Mouse (Mus musculus): ENCODE measurements around the gene Fcgr2b.
"Not testable (repeated sequence)": the region's sequence is repeated elsewhere in the genome, so short reads cannot be mapped to it uniquely, and the experiment has no call there.

Fcgr2b gene

DNA sequence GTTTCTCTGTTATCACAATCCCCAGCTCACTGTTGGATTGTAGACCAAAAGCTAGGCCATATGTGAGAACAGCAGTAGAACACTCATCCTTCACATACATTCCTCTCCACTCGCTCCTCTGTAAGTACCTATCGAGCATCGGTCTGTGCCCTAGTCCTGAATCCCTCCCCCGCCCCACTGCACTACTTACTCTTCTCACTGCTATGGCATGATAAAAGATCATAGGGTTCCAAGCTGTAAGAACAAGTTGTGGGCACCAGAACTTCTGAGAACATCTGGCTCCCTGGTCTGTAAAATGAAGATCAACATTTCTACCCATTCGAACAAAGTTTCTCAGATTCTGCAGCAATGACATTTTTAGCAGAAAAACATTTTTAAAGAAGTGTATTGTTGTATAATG, at the start of gene Fcgr2b:
Fcgr2b (minus strand) TSS at position 101 of the 400 bp plus-strand sequence.
- DNase-seq (ENCODE audit: low spot score in 2 of 2), result no peak

DNA sequence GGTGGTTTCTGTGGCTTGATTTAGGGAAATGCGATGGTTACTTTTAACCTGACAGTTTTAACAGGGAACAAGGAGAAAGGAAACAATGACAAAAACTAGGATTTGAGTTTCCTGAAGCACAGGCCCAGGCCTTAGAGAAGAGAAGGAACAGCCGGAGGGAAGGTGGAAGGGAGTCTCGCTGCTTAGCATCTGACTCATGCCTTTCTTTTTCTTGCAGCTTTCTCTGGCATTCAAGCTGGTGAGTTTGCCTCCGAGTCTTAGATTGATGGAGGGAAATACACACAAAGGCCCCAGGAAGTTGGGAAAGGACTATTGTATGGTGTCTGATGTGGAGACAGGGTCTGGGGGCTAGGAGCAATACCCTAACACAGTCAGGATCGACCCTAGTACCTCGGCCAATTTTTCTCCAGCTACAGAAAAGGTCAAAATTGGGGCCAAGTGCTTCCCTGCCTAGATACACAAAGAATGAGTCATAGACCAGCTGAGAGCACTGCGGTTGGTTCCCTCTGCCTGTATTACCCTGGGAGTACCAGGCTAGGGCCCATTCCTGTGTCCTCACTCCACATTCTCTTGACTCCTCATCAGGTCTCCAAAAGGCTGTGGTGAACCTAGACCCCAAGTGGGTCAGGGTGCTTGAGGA, 43.1 kb upstream of the Fcgr2b start:
- DNase-seq (ENCODE audit: low spot score in 2 of 2), result no peak

DNA sequence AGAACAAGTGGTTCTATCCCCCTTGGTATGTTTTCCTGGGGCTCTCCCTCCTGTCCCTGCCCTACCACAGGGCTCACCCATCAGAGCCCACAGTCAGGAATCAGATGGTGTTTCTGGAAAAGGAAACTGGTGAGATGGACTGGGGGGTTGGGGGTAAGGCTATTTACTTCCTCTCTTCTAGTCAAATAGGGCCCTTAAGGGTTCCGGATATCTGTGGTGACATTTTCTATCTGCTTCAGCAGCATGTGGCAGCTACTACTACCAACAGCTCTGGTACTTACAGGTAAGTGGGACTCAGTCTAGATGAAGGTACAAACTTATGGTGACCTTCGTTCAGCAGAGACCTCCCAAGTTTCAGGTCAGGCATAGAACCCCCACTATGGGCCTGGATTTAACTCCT, 42.4 kb upstream of the Fcgr2b start, which contains the start of gene Fcgr4:
Fcgr4 (plus strand) TSS at position 184 of the 400 bp plus-strand sequence.
- no peak for DNase-seq (ENCODE audit: low spot score in 2 of 2)

DNA sequence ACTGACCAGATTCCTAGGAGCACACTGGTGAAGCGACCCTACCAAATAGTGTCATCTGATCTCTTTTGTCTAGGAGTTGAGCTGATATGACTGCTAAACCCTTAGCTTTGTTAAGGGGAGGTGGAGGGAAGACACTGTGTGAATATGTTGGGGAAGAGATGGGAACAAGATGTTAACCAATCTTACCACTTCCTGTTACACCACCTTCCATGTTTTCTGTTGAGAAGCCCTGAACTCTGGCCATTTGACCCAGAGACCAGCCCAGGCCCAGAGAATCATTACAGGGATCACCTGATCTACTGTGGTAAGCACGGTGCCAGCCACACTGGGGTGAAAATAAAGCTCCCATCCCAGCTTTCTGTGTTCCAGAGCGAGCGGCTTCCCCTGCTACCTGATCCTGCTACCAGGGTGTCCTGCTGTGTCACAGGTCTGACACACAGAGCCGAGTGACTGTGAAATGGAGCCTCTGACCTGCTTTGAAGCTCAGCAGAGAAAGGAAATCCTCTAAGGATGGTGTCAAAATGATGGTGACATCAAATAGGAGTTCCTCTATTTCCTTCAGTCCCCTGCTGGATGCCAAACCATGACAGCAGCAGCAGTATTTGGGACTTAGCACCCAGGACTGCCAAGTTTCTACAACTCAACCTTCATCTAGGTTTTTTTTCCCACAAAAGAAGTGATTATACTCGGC, 41.3 kb upstream of the Fcgr2b start:
- no peak for DNase-seq (ENCODE audit: low spot score in 2 of 2)

DNA sequence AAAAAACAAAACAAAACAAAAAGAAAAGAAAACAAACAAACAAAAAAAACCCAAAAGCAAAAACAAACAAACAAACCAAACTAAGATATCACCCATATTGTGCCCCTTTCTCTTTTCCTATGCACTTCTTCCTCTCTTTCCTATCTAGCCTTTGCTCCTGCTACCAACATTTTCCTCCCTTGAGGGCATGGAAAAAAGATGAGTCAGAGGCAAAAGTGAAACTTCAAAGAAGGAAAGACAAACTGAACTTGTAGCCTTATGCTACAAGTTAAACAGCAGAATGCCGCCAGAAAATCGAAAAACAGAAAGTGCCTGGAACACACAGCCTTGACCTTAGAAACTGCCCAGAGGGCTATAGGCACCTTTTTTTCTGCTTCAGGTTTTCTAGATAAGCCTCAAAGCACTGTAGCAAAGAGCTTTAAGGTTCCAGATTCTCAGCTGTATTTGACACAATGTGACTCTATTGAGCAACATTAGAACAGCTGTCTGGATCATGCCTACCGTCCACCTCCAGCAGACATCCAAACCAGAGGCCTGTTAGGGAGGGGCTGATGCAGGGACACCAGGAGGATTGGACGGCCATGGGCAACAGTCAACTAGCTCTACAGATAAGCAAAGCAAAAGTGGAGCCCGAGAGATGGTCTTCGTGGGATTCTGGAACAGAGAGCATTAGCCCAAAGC, 40.5 kb upstream of the Fcgr2b start:
- DNase-seq (ENCODE audit: low spot score in 2 of 2), result no peak

DNA sequence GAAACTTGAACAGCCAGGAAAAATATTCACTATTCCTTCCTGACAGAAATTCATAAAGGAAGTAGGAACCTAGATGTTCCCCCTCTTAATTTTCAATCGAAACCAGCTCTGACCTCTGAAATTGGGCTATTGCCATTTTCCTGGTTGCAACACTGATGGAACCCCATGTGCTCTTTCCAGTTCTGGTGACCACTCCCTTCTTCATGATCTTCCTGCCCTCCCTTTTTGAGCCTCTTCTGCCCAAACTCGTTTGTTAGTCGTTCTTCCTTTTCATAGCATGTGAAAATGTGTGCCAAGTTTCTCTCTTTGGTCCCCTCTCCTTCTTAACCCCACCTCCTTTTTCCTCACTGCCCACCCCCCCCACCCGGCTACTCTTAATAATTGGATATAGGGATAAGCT, 35.4 kb upstream of the Fcgr2b start:
- no peak for DNase-seq (ENCODE audit: low spot score in 2 of 2)

DNA sequence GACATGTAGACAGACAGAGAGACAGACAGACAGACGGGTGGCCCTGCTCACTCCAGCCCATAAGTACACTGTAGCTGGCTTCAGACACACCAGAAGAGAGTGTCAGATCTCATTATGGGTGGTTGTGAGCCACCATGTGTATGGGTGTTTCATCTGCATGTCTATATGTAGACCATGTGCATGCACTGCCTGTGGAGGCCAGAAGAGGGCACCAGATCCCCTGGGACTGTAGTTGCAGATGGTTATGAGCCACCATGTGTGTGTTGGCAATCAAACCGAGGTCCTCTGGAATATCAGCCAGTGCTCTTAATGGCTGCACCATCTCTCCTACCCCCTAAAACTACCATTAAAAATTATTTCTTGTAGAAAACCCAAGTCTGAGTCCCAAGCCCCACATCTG, 30.6 kb upstream of the Fcgr2b start:
- DNase-seq (ENCODE audit: low spot score in 2 of 2), result peak in 1 of 2 experiments; percentile 8

DNA sequence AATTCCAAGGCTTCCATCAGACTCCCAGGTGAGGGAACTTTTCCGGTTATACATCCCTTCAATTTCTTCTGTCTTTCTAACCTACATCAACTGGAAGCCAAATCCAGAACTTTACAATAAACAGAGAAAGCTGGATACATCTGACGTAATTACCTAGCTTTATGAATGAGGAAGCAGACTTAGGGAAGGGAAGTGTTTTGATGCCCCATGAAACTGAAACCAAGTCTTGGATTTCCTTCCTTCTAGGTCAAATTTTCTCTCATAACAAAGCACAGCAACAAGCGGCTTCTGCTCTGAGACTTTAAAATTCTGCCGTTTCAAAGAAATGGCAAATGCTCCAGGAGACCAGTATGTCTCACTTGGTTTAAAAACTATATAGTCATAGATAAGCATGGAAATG, 30.0 kb upstream of the Fcgr2b start:
- DNase-seq (ENCODE audit: low spot score in 2 of 2), result no peak

DNA sequence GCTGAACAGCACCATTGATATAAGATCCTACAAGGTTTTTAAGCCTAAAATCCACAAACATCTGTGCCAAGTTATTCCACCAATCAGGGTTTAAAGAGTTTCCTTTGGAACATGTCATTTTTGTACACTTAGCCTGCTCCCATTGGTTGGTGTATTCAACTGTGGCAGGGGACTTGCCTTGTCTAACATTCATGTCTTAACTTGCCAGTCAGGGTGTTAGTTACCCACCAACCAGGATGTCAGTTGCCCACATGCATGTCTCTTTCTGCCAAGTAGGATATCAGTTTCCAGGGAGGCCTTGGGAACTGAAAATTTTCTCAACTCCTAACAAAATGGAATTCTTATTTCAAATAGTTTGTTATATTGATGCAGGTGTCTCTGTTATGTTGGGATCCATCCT, 29.2 kb upstream of the Fcgr2b start:
- no peak for DNase-seq (ENCODE audit: low spot score in 2 of 2)

DNA sequence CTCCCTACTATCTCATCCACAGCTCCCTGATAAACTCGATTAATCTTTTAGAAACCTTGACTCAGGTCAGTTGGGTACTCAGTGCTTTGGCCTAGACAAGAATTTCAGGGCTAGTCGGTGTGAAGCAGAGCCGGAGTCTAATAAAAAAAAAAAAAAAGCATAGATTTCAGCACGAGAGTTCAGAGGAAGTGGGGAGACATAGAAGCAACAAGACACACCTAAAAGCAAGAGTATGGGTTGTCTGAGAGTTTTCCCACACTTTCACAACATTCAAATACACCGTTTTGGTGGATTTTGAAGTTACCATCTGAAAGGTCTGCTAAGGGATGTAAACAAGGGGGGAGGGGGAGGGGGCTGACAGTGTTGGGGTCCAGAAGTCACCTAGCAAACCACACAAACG, 28.7 kb upstream of the Fcgr2b start:
- DNase-seq (ENCODE audit: low spot score in 2 of 2), result no peak

DNA sequence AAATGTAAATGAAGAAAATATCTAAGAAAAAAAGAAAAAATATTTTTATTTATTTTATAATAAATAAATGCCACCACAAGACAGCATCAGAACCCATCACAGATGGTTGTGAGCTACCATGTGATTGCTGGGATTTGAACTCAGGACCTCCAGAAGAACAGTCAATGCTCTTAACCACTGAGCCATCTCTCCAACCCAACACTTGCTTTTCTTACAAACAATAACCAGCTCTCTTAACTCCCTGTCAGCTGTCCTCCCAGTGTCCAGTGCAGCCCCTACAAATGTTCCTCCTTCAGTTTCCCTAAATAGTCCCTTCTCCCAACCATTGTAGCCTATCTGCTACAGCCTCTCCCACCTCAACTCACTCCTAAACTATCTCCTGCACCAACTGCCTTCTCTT, 23.5 kb upstream of the Fcgr2b start:
- no peak for DNase-seq (ENCODE audit: low spot score in 2 of 2)

DNA sequence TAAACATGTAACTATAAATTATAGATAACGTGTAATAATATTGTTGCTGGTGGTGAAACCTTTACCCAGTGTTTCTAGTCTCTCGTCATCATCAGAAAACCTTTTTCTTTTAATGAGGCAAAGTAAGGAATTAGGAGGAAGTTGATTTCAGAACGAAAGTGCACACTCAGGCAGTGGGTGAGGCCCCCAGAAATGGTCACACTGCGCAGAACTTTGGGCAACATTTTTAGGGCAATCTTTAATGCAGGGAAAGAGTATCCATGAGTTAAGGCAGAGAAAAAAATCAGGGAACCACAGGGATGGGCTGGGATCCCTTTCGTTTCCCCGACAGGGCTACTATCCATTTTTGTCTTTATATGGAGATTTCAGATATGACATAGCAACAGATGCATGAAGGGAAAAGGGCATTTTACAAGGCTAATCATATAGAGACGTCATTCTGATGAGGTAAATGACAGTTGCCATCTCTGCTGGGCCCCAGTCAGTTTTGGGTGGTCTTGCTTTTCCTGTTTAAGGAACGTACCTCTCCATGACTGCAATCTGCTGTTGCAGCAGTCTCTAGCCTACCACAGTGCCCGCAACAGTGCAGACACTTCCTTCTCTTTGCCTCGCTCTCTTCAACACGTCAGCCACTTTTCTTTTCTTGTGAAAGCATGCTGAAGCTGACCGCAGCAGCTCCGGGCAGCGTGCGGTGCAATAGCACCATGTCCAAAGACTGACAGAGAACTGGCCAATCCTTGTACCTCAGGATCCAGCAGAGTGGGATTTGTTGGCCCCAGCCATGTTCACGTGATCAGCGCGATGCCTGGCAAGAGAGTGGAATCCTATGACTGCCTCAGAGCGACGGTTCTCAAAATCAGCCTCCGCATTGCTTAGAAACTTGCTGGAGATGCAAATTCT, 21.7 kb upstream of the Fcgr2b start:
- DNase-seq (ENCODE audit: low spot score in 2 of 2), result peak in 1 of 2 experiments; percentile 23

DNA sequence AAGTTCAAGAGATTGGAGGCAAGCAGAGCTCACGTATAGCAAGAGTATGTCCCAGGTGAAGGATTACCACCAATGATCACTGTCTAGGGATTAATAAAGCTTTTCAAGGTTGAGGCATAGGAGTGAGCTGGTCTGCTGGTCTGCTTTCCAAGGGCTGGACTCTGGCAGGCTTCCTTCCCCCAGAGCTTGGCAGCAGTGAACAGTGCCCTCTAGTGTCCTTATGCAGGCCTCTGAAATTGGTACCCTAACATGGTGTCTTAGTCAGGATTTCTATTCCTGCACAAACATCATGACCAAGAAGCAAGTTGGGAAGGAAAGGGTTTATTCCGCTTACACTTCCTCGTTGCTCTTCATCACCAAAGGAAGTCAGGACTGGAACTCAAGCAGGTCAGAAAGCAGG, 20.4 kb upstream of the Fcgr2b start:
- DNase-seq (ENCODE audit: low spot score in 2 of 2), result peak; percentile 10 to 59

DNA sequence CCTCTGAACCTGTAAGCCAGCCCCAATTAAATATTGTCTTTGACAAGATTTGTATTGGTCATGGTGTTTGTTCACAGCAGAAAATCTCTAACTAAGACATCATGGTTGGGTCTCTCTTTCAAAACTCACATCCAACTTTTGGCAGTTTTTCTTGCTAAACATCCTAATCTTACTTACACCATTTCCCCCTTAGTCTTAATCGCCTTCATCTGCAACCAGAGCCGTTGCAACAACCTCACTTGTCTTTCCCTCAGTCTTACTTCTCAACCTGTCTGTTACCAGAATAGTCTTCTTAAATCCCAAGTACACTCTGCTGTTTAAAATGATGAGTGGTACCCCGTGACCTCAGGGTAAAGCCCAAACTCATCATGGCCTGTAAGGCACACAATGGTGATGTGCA, 19.7 kb upstream of the Fcgr2b start:
- DNase-seq (ENCODE audit: low spot score in 2 of 2), result no peak

DNA sequence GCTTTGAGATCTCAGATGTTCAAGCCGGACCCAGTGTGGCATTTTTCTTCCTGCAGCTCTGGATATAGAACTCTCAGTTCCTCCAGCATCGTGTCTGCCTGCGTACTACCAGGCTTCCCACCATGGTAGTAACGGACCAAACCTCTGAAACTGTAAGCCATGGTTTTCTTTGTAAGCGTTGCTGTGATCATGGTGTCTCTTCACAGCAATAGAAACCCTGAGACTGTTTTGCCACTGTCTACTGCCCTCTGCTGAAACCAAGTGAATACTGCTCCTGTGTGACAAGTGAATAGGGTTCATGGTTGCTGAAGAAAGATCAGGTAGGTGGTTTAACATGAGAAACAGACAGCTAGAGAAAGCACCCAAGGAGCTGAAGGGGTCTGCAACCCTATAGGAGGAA, 16.2 kb upstream of the Fcgr2b start:
- peak in 1 of 2 experiments; percentile 8 for DNase-seq (ENCODE audit: low spot score in 2 of 2)

DNA sequence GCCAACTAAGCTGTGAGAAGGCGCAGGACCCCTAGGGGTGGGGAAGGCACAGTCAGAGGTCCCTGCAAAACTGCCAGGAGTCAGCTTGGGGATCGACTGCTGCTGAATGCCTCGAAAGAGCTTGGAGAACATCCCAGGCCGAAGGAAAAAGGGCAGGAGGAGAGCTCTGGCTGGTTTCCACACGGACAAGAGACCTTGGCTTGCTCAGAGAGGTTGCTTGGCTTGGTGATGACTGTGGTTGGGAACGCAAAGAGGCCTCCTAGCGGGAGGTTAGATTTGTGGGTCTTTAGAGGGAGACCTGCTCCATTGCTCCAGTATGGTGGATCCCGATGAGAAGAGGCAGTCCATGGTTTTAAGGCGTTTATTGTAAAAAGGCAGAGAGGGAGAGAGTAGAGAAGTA, 13.3 kb upstream of the Fcgr2b start:
- DNase-seq (ENCODE audit: low spot score in 2 of 2), result no peak

DNA sequence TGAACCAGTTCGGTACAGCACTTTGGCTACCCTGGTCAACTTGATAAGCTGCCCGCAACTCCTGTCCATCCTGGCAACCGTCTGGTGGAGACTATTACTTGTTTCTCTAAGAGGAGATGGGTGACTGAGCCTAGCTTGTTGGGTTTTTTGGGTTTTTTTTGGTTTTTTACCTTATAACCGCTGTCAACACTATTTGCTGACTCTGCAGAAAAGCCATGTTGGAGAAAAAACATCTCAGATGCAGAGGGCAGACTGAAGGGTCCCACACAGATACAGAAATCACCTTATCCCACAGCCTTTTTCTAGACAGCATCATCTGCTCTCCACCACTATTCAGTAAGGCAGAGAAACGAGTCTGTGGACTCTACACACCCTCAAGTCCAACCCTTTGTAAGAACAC, 9.5 kb upstream of the Fcgr2b start:
- DNase-seq (ENCODE audit: low spot score in 2 of 2), result no peak

DNA sequence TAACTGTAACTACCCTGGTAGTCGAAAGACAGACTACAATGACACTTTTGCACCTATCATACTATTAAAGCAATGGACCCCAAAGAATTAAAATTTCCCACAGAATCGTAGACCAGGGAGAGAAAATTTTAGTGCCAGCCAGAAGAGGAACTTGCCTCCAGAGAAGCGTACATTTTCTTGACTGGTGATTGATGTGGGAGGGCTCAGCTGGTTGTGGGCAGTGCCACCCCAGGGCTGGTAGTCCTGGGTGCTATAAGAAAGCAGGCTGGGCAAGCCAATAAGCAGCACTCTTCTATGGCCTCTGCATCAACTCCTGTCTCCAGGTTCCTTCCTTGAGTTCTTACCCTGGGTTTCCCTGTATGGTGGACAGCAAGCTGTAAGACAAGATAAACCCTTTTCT, 8.7 kb upstream of the Fcgr2b start:
- DNase-seq (ENCODE audit: low spot score in 2 of 2), result no peak

DNA sequence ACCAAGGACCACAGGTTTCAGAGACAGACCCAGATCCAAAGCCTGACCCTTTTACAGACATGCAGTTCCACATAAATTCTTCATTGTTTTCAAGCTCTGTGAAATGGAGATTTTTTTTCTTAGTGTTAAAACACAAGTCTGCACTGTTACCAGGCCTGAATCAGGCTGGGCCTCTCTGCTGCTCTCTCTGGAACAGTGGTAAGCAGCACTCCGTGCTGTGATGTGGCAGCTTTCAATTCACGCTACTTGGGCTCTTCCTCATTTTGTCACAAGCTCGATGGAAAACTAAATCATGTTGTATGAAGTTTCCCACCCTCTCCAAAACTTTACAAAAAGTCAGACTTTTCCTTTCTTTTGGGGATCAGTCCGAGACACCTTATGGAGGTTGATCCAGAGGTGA, 6.7 kb upstream of the Fcgr2b start:
- no peak for DNase-seq (ENCODE audit: low spot score in 2 of 2)

DNA sequence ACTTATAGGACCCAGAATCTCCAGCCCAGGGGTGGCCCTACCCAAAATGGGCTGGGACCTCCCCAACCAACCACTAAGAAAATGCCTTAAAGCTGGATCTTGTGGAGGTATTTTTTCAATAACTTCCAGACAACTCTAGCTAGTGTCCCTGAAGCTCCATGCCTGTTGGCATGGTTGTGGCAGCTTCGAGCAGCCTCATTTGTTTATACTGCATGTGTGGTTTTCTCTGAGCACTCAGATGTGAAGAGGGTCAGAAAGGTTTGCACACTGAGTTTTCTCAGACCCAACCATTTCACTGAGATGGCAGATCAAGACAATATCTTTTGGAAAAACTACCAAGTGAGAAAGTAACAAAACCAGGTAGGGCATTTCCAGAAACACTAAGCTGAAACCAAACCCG, 6.0 kb upstream of the Fcgr2b start:
- no peak for DNase-seq (ENCODE audit: low spot score in 2 of 2)

DNA sequence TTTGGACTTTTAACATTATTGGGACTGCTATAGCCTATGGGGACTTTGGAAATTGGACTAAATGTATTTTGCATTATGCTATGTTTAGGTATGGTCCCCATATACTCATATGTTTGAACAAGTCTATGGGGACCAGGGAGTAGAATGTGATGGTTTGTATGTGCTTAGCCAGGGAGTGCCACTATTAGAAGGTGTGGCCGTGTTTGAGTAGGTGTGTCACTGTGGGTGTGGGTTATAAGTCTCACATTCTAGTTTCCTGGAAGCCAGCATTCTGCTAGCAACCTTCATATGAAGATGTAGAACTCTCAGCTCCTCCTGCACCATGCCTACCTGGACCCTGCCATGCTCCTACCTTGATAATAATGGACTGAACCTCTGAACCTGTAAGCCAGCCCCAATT, 5.3 kb upstream of the Fcgr2b start:
- not testable (repeated sequence) for DNase-seq (ENCODE audit: low spot score in 2 of 2)

DNA sequence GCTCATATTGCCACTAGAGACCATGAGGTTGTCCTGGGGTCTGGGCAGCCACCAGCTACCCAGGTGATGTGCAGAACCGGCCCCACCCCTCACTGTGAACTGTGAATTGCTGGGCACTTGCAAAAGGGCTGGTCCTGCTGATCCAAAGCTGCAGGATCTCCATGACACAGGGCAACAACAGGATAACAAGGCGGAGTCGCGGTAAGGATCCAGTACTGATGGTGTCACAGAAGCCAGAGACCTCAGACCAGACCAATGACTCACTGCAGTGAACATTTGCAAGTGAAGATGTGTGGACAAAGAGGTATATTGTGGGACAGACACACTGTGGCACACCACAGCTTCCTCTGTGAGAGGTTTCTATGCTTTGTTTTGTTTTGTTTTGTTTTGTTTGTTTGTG, 2.3 kb upstream of the Fcgr2b start:
- no peak for DNase-seq (ENCODE audit: low spot score in 2 of 2)
